Mouse (Mus musculus): ENCODE measurements around the gene Amot.

Gene Amot

GRCm38 (mm10) chrX:145504717-145505415 is at the start of gene Amot:
Amot (minus strand) TSS chrX:145505181.
- peak; percentile 69 to 81 for DNase-seq (ENCODE audit: low spot score in 2 of 2)

GRCm38 (mm10) chrX:145545060-145545459 is 40.1 kb upstream of the Amot start:
- DNase-seq (ENCODE audit: low spot score in 2 of 2) = no peak

GRCm38 (mm10) chrX:145543602-145544490 is 38.9 kb upstream of the Amot start:
- DNase-seq (ENCODE audit: low spot score in 2 of 2) = no peak

- no peak for DNase-seq (ENCODE audit: low spot score in 2 of 2)
Measured at GRCm38 (mm10) chrX:145541050-145541449, 36.1 kb upstream of the Amot start.

GRCm38 (mm10) chrX:145540321-145540720 is 35.3 kb upstream of the Amot start:
- DNase-seq (ENCODE audit: low spot score in 2 of 2) = no peak

GRCm38 (mm10) chrX:145529602-145530001 is 24.6 kb upstream of the Amot start:
- DNase-seq (ENCODE audit: low spot score in 2 of 2) = no peak

GRCm38 (mm10) chrX:145516322-145517066 is 11.5 kb upstream of the Amot start:
- DNase-seq (ENCODE audit: low spot score in 2 of 2) = no peak

- no peak for DNase-seq (ENCODE audit: low spot score in 2 of 2)
Measured at GRCm38 (mm10) chrX:145515498-145516158, 10.6 kb upstream of the Amot start.

GRCm38 (mm10) chrX:145510675-145511074 is 5.7 kb upstream of the Amot start:
- no peak for DNase-seq (ENCODE audit: low spot score in 2 of 2)

- peak; percentile 39 to 66 for DNase-seq (ENCODE audit: low spot score in 2 of 2)
Measured at GRCm38 (mm10) chrX:145505457-145506201, 648 bp upstream of the Amot start.

GRCm38 (mm10) chrX:145501666-145502355 is 3.2 kb downstream of the Amot start:
- no peak for DNase-seq (ENCODE audit: low spot score in 2 of 2)

GRCm38 (mm10) chrX:145499101-145499500 is 5.9 kb downstream of the Amot start:
- DNase-seq (ENCODE audit: low spot score in 2 of 2) = no peak

GRCm38 (mm10) chrX:145498691-145499090 is 6.3 kb downstream of the Amot start:
- no peak for DNase-seq (ENCODE audit: low spot score in 2 of 2)

GRCm38 (mm10) chrX:145497486-145497885 is 7.5 kb downstream of the Amot start:
- no peak for DNase-seq (ENCODE audit: low spot score in 2 of 2)

- no peak for DNase-seq (ENCODE audit: low spot score in 2 of 2)
Measured at GRCm38 (mm10) chrX:145495381-145495780, 9.6 kb downstream of the Amot start.

GRCm38 (mm10) chrX:145490821-145491220 is 14.2 kb downstream of the Amot start:
- no peak for DNase-seq (ENCODE audit: low spot score in 2 of 2)

- DNase-seq (ENCODE audit: low spot score in 2 of 2) = no peak
Measured at GRCm38 (mm10) chrX:145490417-145490816, 14.6 kb downstream of the Amot start.

- DNase-seq (ENCODE audit: low spot score in 2 of 2) = no peak
Measured at GRCm38 (mm10) chrX:145489950-145490349, 15.0 kb downstream of the Amot start.

- DNase-seq (ENCODE audit: low spot score in 2 of 2) = no peak
Measured at GRCm38 (mm10) chrX:145485495-145485894, 19.5 kb downstream of the Amot start.

- DNase-seq (ENCODE audit: low spot score in 2 of 2) = no peak
Measured at GRCm38 (mm10) chrX:145483486-145484055, 21.4 kb downstream of the Amot start.
